Mouse (Mus musculus): Measurements from ENCODE around the gene Stxbp3. TPM values are rescaled to one million over a fixed set of nuclear protein-coding genes. Genes with fewer than 3 reads are reported as not detected.
"Not testable (repeated sequence)": the region's sequence is repeated elsewhere in the genome, so short reads cannot be mapped to it uniquely, and the experiment has no call there.

The Stxbp3 gene
- total RNA-seq, 4 experiments from 2014 or later = 34.9 to 50.3 (median 38.4) TPM

- DNase-seq (ENCODE audit: low spot score in 2 of 2) = no peak
Observed at GRCm38 (mm10) chr3:108857124-108857470, 16.8 kb upstream of the Stxbp3 start.

DNA sequence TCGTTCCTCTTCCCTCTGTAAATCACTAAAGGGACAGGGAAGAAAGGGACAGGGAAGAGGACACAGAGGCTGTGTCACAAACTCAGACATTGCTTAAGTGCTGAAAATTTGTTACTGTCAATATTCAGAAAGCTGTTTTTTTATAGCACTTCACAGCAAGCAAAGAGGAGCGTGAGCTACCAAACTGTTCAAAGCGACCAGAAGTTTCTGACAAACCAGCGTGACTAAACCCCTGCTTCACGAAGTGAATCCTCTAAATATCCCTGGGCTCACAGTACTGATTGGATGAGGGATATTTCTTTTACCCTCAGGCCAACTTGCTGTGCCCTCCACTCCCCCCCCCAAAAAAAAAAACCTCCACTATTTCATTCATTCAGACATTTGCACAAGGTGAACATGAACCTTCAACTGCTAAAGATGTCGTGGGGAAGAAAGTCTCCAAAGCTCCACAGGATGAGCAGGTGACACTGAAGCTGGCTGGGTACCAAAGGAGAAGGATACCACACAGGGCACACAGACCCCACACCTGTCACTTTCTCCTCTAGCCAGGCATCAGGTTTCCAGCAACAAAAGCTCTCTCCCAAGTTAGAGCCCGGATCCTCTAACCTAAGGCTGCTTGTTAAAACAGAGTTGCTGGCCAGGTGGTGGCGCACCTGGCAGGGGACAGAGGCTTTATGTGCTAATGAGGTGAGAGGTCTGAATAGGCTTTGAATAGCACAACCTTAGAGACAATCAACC lies 16.2 kb upstream of the Stxbp3 start:
- DNase-seq (ENCODE audit: low spot score in 2 of 2) = no peak

GRCm38 (mm10) chr3:108855864-108856263 lies 15.5 kb upstream of the Stxbp3 start:
- no peak for DNase-seq (ENCODE audit: low spot score in 2 of 2)

DNA sequence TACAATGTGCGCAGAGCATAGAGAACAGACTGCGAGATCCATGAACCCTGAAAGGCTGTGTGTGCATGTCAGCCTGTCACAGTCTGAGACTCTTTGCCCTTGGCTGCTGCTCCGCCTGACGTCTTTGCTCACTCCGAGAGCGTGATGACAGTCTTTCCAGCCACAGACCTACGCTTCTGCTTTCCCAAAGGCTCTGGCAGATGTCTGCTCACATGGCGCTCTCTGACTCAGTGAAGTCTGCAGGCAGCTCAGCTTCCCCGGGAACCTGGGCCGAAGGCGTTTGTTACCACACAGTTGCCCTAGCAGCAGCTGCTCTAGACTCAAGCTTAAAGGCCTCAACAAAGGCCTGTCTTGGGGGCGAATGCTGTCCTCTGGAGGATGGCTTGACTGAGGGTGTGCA lies 15.0 kb upstream of the Stxbp3 start:
- peak; percentile 15 to 22 for DNase-seq (ENCODE audit: low spot score in 2 of 2)

DNA sequence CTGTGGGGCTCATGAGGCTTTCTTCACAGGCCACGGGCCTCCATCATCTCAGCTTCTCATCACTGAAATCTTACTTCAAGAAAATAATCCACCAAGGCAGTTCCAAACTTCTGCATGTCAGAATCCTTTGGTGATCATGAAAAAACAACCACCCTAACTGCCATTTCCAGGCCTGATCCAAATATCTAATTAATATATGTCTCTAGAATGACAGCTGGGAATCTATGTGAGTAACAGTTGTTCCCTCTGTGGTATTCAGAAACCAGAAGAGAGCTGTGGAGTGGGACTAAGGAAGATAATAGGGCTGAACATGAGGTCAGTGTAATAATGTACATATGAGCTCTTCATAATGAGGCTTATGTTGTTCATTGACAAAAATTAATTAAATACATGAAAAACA lies 12.9 kb upstream of the Stxbp3 start:
- no peak for DNase-seq (ENCODE audit: low spot score in 2 of 2)

DNA sequence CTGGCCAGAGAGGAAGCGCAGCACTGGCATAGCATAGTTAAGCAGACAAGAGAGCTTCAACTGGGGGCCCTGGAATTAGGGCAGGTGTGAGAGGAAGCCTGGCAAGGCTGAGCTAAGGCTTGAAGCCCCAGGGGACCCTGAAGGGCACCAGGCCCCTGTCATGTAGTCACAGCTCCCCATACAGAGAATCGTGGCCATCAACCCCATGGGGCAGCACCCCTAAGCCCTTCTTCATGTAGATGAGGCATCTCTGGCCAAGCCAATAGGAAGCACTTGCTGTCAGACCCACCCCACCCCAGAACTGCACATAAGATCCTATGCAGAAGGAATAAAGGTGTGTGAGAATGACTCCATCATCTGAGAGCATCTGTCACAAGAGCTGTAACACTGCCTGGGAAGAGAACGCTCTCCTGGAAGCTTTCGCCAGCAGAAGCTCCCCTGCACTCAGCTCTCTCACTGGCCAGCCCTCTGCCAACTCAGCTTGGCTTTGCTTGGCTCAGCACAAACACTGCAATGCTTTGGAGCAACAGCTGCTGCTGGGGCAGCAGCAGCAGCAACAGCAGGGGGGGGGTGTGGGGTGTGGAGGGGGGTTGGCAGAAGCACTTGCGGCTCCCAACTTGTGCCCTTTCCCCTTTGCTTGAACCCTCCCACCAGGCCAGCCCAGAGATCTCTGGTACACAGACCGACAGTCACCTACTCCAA lies 11.8 kb upstream of the Stxbp3 start:
- DNase-seq (ENCODE audit: low spot score in 2 of 2) = peak in 1 of 2 experiments; percentile 43

DNA sequence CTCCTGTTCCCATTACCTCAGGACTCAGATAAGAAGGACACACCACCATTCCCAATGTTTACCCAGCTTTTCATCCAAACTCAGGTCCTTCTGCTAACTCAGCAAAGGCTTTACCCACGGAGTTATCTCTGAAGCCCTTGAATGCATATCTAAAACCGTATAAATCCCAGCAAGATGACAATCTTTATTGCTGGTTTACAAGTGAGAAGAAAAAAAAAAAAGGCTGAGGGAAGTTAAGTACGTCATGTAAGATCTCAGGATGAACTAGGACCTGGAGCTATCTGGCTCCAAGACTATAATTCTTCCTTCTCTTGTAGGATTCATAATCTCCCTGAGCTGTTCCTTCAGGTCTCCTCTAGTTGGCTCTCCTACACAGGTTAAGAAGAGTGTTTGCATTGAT lies 11.2 kb upstream of the Stxbp3 start:
- no peak for DNase-seq (ENCODE audit: low spot score in 2 of 2)

- no peak for DNase-seq (ENCODE audit: low spot score in 2 of 2)
Observed at GRCm38 (mm10) chr3:108851075-108851474, 10.7 kb upstream of the Stxbp3 start.

DNA sequence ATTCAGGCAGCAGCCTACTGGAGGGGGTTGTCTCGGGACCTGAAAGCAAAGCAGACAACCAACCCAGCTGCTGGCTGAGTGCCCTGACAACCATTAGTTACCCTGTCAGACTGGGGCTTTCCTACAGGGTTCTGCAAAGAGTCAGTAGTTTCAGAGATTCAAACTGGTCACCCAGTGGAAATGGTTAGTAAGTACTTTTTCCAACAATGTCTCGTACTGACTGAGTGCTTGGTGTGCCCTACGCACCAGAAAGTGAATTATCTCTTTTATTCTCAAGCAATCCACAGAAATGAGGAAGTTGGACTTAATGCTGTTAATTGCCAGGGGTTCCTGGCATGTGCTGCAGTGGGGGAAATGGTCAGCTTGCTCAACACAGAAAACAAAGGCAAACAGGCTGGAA lies 10.2 kb upstream of the Stxbp3 start:
- DNase-seq (ENCODE audit: low spot score in 2 of 2) = no peak

- no peak for DNase-seq (ENCODE audit: low spot score in 2 of 2)
Observed at GRCm38 (mm10) chr3:108846616-108847015, 6.3 kb upstream of the Stxbp3 start.

DNA sequence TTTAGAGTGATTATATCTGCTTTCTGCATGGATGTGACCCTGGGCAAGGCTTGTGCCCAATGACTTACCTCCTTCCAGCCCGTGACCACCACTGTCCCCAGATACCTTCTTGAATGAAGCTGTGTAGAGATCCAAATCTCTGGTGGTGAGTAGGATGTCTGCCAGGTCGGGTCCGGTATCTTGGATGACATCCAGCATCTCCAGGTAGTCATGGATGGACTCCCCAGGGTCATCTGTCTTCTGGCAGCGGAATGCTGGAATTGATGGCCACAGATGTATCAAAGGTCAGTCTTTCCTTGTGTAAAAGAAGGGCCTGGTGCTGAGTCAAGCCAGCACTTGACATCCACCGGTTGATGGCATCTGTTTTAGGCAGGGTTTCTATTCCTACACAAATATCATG lies 4.2 kb upstream of the Stxbp3 start:
- no peak for DNase-seq (ENCODE audit: low spot score in 2 of 2)

DNA sequence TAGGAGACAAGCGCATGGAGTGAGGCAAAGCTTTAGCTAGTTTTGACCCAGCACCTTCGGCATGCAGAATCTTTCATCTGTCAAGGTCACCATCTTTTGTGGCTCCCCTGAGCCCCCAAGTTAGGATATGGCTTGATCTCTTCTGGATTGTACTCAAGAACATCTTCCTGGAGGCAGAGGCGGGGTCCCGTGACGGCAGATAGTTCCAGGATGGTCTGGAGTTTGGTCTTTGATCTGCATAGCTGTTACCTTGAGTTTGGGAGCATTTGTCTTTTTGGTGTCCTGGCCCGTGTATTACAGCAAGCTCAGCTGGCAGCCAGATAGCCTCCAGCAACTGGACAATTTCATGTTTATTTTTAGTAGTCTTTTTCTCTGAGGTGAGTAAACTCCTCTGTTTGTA lies 3.7 kb upstream of the Stxbp3 start:
- DNase-seq (ENCODE audit: low spot score in 2 of 2) = no peak

GRCm38 (mm10) chr3:108840716-108841054 lies 359 bp upstream of the Stxbp3 start:
- DNase-seq (ENCODE audit: low spot score in 2 of 2) = no peak

GRCm38 (mm10) chr3:108839647-108839999 lies 703 bp downstream of the Stxbp3 start:
- DNase-seq (ENCODE audit: low spot score in 2 of 2) = no peak

- no peak for DNase-seq (ENCODE audit: low spot score in 2 of 2)
Observed at GRCm38 (mm10) chr3:108838980-108839379, 1.3 kb downstream of the Stxbp3 start.

DNA sequence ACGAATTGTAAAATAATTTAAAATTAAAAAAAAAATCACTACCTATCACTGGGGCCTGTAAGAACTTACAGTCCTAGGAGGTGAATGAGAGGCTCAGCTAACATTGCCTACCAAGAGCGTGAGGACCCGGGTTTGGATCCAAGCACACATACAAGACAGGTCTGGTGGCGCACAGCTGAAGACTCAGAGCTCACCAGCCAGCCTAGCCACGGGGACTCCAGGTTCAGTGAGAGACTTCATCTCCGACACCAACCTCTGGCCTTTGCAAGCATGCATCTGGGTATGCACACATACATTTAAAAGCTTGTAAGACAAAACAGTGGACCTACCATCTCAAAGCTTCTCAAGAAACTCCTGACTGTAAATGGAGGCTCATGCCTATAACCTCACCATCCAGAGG lies 3.4 kb downstream of the Stxbp3 start:
- no peak for DNase-seq (ENCODE audit: low spot score in 2 of 2)

GRCm38 (mm10) chr3:108833717-108834116 lies 6.6 kb downstream of the Stxbp3 start:
- not testable (repeated sequence) for DNase-seq (ENCODE audit: low spot score in 2 of 2)

DNA sequence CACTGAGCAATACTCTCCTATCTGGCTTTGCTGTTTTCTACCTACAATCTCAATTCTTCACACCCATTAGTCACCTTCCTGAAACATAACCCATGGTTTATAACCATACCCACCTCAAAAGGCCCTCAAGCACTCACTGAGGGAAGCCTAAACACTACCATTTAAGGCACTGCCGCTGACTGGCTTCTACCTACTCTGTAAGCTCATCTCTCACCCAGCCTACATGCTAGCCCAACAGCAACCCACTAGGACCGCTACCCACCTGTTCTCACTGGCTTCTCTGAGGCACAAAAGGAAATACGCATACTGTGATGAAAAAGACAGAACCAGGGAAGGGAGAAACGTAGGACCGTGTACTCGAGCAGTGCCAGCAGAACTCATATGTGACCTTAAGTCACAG lies 8.6 kb downstream of the Stxbp3 start:
- no peak for DNase-seq (ENCODE audit: low spot score in 2 of 2)

GRCm38 (mm10) chr3:108830493-108830892 lies 9.8 kb downstream of the Stxbp3 start:
- DNase-seq (ENCODE audit: low spot score in 2 of 2) = peak; percentile 35 to 66

- DNase-seq (ENCODE audit: low spot score in 2 of 2) = no peak
Observed at GRCm38 (mm10) chr3:108815631-108816030, 24.7 kb downstream of the Stxbp3 start.

GRCm38 (mm10) chr3:108810747-108811263 lies 29.5 kb downstream of the Stxbp3 start:
- no peak for DNase-seq (ENCODE audit: low spot score in 2 of 2)

- no peak for DNase-seq (ENCODE audit: low spot score in 2 of 2)
Observed at GRCm38 (mm10) chr3:108805622-108806021, 34.7 kb downstream of the Stxbp3 start.

DNA sequence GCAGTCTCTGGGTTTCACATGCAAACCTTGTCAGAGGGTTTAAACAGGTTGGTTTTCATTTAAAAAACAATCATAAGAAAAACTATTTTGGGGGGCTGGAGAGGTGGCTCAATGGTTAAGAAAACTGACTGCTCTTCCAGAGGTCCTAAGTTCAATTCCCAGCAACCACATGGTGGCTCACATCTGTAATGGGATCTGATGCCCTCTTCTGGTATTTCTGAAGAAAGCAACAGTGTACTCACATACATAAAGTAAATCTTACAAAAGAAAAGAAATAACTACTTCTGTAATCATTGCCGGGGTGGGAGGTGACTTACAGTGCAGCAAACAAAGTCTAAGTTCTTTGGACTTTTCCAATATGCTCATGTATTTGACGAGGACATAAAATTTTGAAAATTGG lies 42.0 kb downstream of the Stxbp3 start:
- DNase-seq (ENCODE audit: low spot score in 2 of 2) = no peak

All from gastrocnemius, adult 8-10 months (tissue).